Mouse (Mus musculus) lung, postnatal 10 days (tissue): ENCODE measurements around the gene B4galt7.
"Not testable (repeated sequence)": the region's sequence is repeated elsewhere in the genome, so short reads cannot be mapped to it uniquely, and the experiment has no call there.

Source experiments
- DNase-seq: peaks from one replicate; pipeline ENCODE4 v3.0.0; 2021

Gene B4galt7

GRCm38 (mm10) chr13:55599566-55600540, at the start of gene B4galt7:
Gene B4galt7, plus strand, starts transcription at chr13:55599896.
- DNase-seq: peak; percentile 90

GRCm38 (mm10) chr13:55555921-55556320, 43.8 kb upstream of the B4galt7 start:
- DNase-seq: no peak

- peak; percentile 65 for DNase-seq
Measured at GRCm38 (mm10) chr13:55557499-55557898, 42.2 kb upstream of the B4galt7 start.

GRCm38 (mm10) chr13:55563266-55563879, 36.3 kb upstream of the B4galt7 start:
- DNase-seq: no peak

- no peak for DNase-seq
Measured at GRCm38 (mm10) chr13:55567001-55567400, 32.7 kb upstream of the B4galt7 start.

GRCm38 (mm10) chr13:55567949-55568348, 31.7 kb upstream of the B4galt7 start:
- no peak for DNase-seq

GRCm38 (mm10) chr13:55568524-55568923, 31.2 kb upstream of the B4galt7 start:
- DNase-seq: not testable (repeated sequence)

- DNase-seq: peak; percentile 46
Measured at GRCm38 (mm10) chr13:55569726-55570285, 29.9 kb upstream of the B4galt7 start.

GRCm38 (mm10) chr13:55570286-55570973, 29.3 kb upstream of the B4galt7 start:
- peak; percentile 65 for DNase-seq

- DNase-seq: peak; percentile 96
Measured at GRCm38 (mm10) chr13:55571027-55571751, 28.5 kb upstream of the B4galt7 start, which contains the start of gene Fam193b. Gene Fam193b, minus strand, starts transcription at chr13:55571120.

GRCm38 (mm10) chr13:55571977-55572376, 27.7 kb upstream of the B4galt7 start:
- no peak for DNase-seq

GRCm38 (mm10) chr13:55573432-55573831, 26.3 kb upstream of the B4galt7 start, which contains the start of gene Tmed9:
Gene Tmed9, plus strand, starts transcription at chr13:55573732.
- DNase-seq: no peak

- DNase-seq: no peak
Measured at GRCm38 (mm10) chr13:55574321-55574720, 25.4 kb upstream of the B4galt7 start.

GRCm38 (mm10) chr13:55575932-55576331, 23.8 kb upstream of the B4galt7 start:
- DNase-seq: no peak

- not testable (repeated sequence) for DNase-seq
Measured at GRCm38 (mm10) chr13:55576872-55577271, 22.8 kb upstream of the B4galt7 start.

GRCm38 (mm10) chr13:55578086-55578485, 21.6 kb upstream of the B4galt7 start:
- DNase-seq: no peak

- DNase-seq: no peak
Measured at GRCm38 (mm10) chr13:55591961-55592490, 7.7 kb upstream of the B4galt7 start.

GRCm38 (mm10) chr13:55592512-55593253, 7.0 kb upstream of the B4galt7 start:
- DNase-seq: peak; percentile 98

GRCm38 (mm10) chr13:55593254-55593747, 6.4 kb upstream of the B4galt7 start:
- no peak for DNase-seq

GRCm38 (mm10) chr13:55595375-55595774, 4.3 kb upstream of the B4galt7 start:
- no peak for DNase-seq

- DNase-seq: no peak
Measured at GRCm38 (mm10) chr13:55596802-55597201, 2.9 kb upstream of the B4galt7 start.
